Mouse (Mus musculus) cerebellum, postnatal 10 days (tissue): Measurements from ENCODE around the gene 6430571L13Rik.
A peak's percentile ranks its signal among the peaks of the same experiment; 100 is the strongest.

Experiments used
- DNase-seq, 2 experiments: peaks; one replicate each; pipeline ENCODE4 v3.0.0; 2021; ENCODE audit warnings: mixed read lengths in 2 of 2

Gene 6430571L13Rik

GRCm38 (mm10) chr9:107307099-107307872 is 33.1 kb upstream of the 6430571L13Rik start:
- no peak for DNase-seq

GRCm38 (mm10) chr9:107307886-107308285 is 32.5 kb upstream of the 6430571L13Rik start:
- peak; percentile 63 to 67 for DNase-seq

- no peak for DNase-seq
Measured at GRCm38 (mm10) chr9:107308346-107309000, 31.9 kb upstream of the 6430571L13Rik start.

- DNase-seq: no peak
Measured at GRCm38 (mm10) chr9:107309171-107309570, 31.2 kb upstream of the 6430571L13Rik start.

GRCm38 (mm10) chr9:107309600-107309999 is 30.8 kb upstream of the 6430571L13Rik start:
- DNase-seq: no peak

- no peak for DNase-seq
Measured at GRCm38 (mm10) chr9:107312811-107313584, 27.4 kb upstream of the 6430571L13Rik start.

- DNase-seq: no peak
Measured at GRCm38 (mm10) chr9:107313926-107314325, 26.5 kb upstream of the 6430571L13Rik start.

GRCm38 (mm10) chr9:107315791-107316190 is 24.6 kb upstream of the 6430571L13Rik start:
- DNase-seq: peak; percentile 61 to 65

GRCm38 (mm10) chr9:107322461-107323050 is 17.8 kb upstream of the 6430571L13Rik start:
- no peak for DNase-seq

- DNase-seq: peak; percentile 95 to 97
Measured at GRCm38 (mm10) chr9:107323558-107323957, 16.8 kb upstream of the 6430571L13Rik start.

GRCm38 (mm10) chr9:107324799-107325561 is 15.4 kb upstream of the 6430571L13Rik start:
- DNase-seq: no peak

GRCm38 (mm10) chr9:107325904-107326303 is 14.5 kb upstream of the 6430571L13Rik start:
- no peak for DNase-seq

- DNase-seq: no peak
Measured at GRCm38 (mm10) chr9:107327879-107328620, 12.4 kb upstream of the 6430571L13Rik start.

GRCm38 (mm10) chr9:107330791-107331190 is 9.6 kb upstream of the 6430571L13Rik start:
- no peak for DNase-seq

GRCm38 (mm10) chr9:107333686-107334085 is 6.7 kb upstream of the 6430571L13Rik start:
- peak in 1 of 2 experiments; percentile 35 for DNase-seq

GRCm38 (mm10) chr9:107334356-107334755 is 6.0 kb upstream of the 6430571L13Rik start:
- DNase-seq: no peak

- DNase-seq: no peak
Measured at GRCm38 (mm10) chr9:107335046-107335445, 5.4 kb upstream of the 6430571L13Rik start.

GRCm38 (mm10) chr9:107335909-107336308 is 4.5 kb upstream of the 6430571L13Rik start:
- DNase-seq: peak; percentile 84 to 88

- no peak for DNase-seq
Measured at GRCm38 (mm10) chr9:107336386-107336785, 4.0 kb upstream of the 6430571L13Rik start.

GRCm38 (mm10) chr9:107338172-107338883 is 2.1 kb upstream of the 6430571L13Rik start, which contains the start of gene Hemk1:
Gene Hemk1 (minus strand): TSS chr9:107338350.
- DNase-seq: peak; percentile 86 to 88
